Mouse (Mus musculus): ENCODE data around the gene Papln.

The Papln gene

GRCm38 (mm10) chr12:83763311-83764043, at the start of gene Papln:
Gene Papln (plus strand): TSS chr12:83763634.
- peak; percentile 43 for DNase-seq

DNA sequence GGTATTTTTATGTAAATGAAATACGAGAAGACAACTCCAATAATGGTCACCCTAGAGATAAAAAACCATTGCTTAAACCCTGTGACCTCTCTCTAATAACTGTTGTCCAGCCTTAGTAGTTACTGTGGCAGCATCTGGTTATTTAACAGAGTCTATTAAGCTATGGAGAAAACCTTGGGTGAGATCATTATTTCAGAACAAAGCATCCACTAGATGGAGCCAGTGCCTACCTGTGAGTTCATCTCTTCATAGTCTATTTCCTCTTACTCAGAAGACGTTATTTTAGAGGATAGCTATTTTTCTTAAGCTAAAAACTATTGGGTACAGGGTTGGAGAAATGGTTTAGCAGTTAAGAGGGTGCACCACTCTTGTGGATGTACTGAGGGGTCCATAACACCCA, 49.7 kb upstream of the Papln start:
- no peak for DNase-seq

DNA sequence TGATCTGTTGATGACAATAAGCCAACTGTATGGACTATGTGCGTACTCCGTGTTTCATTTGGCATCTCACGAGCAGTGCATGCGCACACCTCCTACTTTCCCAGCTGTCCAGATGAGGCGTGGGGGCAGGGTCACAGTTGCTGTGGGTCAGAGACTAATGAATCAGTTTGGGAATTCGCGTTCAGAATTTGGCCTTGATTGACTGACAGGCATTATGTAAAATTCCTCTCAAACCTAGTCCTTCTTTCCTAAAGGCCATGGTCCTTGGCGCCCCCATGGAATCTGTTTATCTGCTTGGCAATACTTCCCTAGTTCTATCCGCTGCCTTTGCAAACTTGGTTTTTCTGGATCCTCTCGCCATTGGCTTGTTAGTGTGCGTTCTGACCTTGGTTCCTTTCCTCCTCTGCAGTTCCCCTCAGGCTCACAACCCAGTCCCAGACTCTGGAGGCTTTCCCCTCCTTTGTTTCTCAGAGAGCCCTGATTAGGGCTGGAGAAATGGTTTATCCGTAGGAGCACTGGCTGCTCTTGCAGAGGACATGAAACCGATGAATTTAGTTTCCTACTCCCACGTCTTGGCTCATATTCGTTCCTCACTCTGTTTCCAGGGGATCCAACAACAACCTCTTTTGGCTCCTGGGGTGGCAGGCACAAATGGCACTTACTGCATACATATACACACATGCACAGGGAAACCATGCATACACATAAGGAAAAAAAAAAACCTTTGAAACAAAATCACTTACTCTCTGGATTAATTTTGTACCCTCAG, 46.8 kb upstream of the Papln start:
- no peak for DNase-seq

GRCm38 (mm10) chr12:83719431-83719830, 44.0 kb upstream of the Papln start:
- DNase-seq, result no peak

DNA sequence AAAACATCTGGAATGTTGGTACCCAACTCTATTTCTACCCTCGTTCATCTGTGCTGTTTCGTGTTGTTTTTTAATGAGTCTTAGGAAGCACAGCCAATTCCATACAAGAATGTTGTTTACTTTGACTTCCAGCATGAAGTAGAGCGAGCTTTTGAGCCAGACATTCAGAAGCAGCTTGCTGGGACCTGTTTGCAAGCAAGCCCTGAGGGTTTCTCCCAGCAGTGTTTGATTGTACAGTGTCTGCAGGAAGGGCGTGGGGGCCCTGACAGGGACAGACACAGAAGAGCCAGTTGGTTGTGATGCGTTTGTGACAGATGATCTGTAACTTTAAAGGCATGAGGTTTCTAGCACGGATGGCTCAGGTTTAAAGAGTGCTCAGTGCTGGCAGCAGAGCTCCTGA, 42.2 kb upstream of the Papln start:
- peak; percentile 12 for DNase-seq

GRCm38 (mm10) chr12:83723037-83723436, 40.4 kb upstream of the Papln start:
- DNase-seq, result no peak

DNA sequence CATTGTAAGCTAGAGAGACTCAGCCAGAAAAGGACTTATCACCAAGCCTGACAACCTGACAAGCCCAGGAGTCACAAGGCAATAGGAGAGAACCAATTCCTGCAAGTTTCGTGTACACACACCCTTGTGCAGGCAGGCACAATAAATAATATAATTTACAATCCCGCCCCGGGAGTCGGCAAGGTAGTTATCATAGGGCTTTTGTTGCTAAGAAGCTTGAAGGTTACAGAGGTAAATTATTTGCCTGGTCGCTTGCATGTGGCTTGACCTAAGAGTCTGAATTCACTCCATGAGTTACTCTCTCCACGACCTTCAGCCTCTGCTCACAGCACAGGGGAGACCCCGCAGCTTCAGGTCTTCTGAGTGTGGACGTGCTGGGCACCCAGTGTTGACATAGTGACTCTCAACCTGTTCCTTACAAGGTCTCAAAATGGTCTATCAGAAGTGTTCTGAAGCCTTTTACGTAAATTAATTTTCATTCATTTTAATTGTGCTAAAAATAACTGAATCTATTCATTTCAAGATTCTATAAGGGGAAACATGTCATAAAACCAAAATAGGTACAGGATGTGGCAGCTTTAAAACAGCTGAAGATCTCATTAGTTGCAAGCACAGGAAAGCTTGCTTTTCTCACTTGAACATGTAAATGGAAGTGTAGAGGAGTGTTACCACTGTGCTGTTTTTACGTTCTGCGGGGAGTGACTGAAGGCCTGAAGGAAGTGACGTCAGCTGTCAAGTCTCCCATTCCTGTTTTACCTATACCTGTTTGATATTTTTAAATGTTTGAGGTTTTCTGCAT, 36.7 kb upstream of the Papln start:
- DNase-seq, result peak; percentile 43

- no peak for DNase-seq
Observed at GRCm38 (mm10) chr12:83732225-83732624, 31.2 kb upstream of the Papln start.

DNA sequence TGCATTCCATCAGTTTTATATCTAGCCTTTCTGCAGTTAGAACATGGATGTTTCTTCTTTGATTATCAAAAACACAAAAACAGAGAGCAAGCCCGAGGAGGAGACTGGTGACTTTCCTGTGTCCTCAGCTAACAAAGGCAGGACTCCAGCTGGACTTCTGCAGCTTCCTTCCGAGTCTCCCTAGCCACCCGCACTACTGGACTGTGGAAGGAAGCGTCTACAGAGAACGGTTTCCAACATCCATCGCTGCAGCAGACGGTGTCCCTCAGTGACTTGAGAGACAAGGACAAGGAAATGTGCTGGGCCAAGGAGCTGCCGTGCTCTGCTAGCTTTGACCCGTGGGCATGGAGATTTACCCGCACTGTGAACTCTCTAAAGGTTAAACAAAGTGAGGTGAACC, 29.4 kb upstream of the Papln start:
- DNase-seq, result no peak

- DNase-seq, result no peak
Observed at GRCm38 (mm10) chr12:83736236-83736635, 27.2 kb upstream of the Papln start.

- DNase-seq, result no peak
Observed at GRCm38 (mm10) chr12:83738651-83739050, 24.8 kb upstream of the Papln start.

GRCm38 (mm10) chr12:83741722-83742121, 21.7 kb upstream of the Papln start:
- DNase-seq, result no peak

DNA sequence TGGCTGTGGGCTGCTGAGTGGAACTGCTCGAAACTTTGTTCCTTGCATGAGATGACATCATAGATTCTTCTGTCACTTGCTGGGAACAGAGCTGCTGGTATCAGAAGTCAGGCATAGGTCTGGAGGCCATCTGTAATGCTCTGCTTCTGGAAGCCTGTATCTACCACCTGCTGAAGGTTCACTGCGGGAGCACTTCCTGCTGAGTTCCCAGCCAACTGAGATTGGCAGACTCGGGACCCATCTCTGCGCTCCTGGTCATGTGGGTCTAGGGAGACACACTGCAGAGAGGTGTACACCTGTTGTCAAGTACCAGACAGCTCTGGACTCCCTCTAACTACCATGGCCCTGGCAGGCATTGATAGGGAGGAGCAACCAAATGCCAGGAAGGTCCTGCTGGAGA, 20.6 kb upstream of the Papln start:
- DNase-seq, result no peak

GRCm38 (mm10) chr12:83743712-83744111, 19.7 kb upstream of the Papln start:
- DNase-seq, result no peak

GRCm38 (mm10) chr12:83749186-83749585, 14.2 kb upstream of the Papln start:
- no peak for DNase-seq

DNA sequence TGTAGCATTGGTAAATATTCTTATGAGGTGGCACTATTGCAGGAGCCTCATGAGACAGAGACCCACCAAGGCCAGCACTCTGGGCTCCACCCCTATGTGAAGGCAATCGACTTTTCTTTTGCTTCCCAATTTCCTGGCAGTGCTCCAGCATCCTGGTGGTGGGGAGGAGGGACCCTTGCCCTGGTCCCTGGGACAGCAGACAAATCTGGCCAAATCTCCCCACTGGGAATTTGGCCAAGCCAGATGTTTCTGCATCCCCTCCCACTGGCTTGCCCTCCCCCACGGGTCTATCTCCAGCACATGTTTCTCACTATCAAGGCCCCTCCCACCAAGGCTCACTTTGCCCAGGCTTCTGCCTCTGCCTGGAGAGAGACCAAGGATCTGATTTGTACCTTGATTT, 10.9 kb upstream of the Papln start:
- no peak for DNase-seq

DNA sequence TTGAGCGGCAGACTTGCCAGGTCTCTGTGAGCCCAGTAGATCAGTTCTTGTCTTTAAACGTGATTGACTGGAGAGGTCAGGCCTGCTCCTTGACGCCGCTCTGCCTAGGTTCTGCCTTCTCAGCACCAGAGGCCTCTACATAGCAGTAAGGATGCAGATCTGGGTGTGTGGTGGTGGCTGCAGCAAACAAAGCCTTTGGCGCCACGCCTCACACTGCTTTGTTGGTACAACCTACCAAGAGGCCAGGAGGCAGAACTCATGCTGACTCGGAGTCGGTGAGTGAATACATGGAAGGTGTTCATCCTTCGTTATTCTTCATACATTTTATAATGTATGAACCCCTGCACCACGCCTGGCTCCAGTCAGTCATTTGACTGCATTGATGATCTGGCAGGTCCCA, 4.7 kb upstream of the Papln start:
- DNase-seq, result no peak

GRCm38 (mm10) chr12:83760201-83760600, 3.2 kb upstream of the Papln start:
- no peak for DNase-seq

DNA sequence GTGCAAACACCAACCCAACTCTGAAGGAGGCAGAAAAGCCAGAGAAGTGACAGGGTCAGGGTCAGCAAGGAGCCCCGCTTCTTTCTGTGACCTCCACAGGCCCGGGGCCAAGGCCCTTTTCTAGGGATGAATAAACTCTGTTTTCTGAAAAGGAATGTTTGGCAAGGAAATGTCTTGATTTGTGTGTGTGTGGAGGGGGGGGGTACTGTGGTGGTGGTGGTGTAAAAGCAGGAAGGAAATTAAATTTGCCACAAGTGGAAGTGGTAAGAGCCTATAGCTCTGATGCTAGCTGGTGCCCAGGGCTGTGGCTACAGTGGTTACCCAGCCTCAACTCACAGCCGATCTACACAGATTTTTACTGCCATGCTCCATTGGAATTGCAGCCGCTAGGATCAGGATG, 728 bp upstream of the Papln start:
- peak; percentile 38 for DNase-seq

GRCm38 (mm10) chr12:83764044-83764365, 571 bp downstream of the Papln start:
- peak; percentile 60 for DNase-seq

DNA sequence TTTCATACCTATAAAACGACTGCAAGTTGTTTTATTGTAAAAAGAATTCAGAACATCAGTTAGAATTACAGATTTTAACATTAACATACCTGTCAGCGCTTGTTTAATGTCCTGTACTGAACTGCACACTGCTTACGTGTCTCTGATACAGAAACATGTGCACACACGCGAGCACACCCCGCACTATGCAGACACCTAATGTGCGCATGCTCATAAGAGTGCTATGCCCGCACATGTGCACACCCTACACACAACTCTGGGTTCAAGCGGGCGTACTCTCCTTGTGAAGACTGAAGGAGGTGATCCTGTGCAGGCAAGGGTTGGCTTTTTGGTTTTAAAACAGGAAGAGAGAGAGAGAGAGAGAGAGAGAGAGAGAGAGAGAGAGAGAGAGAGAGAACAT, 1.1 kb downstream of the Papln start:
- no peak for DNase-seq

DNA sequence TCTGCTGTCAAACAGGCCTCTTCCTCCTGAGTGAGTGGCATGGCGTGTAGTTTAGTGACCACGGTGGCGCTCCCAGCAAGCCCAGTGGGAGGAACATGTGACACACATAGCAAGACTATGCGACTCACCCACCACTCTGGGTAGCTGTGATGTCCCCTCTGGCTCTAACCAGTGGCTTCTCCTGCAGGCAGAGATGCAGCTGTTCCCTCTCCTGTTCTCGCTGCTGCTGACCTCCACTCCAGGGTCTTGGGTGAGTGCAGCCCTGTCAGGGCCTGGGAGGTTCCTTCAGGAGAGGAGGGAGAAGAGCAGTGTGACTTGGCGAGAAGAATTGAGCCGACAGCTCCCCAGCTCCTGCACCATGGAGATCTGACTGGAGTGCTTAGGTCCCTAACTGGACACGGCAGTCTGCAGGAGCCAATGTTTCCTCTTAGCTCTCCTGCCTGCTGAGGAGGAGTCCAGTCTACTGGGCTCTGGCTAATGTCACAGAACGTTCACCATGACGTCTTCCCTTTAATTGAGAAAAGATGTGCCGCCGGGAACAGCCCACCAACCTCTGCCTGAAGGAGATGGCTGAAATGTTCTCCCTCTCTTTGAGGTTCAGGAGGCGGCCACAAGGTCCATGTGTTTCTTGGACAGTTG, 2.6 kb downstream of the Papln start:
- no peak for DNase-seq

- DNase-seq, result peak; percentile 26
Observed at GRCm38 (mm10) chr12:83767833-83768232, 4.4 kb downstream of the Papln start.

Data from kidney, adult 11 months (tissue).